Mouse (Mus musculus) lung, adult 2 months (tissue): ENCODE data around the gene Syk.

Experiments
- CTCF ChIP-seq: fragments of 200-500 bp; IDR thresholded peaks from 2 replicates; pipeline ENCODE4 v1.5.1; 2011; ENCODE audit warnings: mild to moderate bottlenecking, low read length, control low read depth; ENCODE audit not compliant: insufficient read depth
- POLR2A ChIP-seq: fragments of 200-500 bp; IDR thresholded peaks from 2 replicates; pipeline ENCODE4 v1.6.1; 2011; ENCODE audit warnings: low read depth, mild to moderate bottlenecking, control low read depth, low read length, borderline replicate concordance; ENCODE audit errors: extremely low read depth

DNA sequence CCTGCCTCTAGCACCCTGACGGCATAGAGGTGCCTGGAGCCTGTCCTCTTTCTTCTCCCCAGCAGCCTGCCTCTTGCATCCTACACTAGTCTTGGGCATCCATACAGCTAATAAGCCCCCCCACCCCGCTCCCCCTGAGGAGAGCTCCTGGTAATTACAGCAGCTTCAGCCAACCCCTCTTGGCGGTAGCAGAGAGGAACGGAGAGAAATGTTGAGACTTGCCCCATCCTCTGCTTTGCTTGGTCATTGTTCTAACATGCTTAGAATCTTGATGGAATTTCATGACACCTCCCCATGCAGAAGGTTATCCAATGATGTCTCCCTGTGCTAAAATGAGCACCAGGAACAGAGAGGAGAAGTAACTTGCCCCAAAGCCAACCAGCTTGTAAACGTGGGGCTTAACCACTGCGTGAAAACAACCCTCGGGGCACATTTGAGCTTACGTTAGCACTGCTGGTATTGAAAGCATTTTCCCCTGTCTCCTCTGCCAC, 40.9 kb upstream of the Syk start:
- TF ChIP-seq CTCF, result no peak
- no peak for TF ChIP-seq POLR2A
